Mouse (Mus musculus): ENCODE data around the gene Pde4b. TPM values are rescaled to one million over a fixed set of nuclear protein-coding genes. Genes with fewer than 3 reads are reported as not detected.
A peak's percentile ranks its signal among the peaks of the same experiment; 100 is the strongest.

Pde4b gene
- total RNA-seq, 2 experiments from 2014 or later: 3.4 to 6.4 TPM

DNA sequence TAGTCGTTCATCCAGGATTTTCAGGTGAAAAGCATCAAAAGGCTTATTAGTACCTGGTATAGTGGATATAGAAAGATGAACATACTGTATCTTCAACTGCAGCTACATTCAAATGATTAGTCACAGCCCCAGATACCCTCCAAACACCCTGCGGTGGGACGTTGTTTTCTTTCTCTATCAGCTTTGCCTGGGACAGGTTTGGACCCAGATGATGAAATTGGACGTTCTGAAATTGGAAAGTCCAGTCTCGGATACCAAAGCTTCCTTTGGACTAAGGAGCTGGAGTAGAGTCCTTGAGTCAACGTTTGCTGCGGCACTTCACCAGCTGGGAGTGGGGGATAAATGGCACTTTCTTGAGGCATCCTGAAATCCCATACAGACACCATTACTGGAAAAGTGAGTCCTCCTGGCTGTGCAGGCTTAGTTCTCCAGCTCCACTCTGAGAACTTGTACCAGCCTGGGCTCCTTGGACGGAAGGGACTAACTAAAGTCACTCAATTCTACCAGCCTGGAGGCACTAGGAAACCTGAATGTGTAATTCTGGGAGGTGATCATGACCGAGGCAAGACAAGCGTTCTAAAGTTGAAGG is 487.4 kb downstream of the Pde4b start:
- no peak for DNase-seq

DNA sequence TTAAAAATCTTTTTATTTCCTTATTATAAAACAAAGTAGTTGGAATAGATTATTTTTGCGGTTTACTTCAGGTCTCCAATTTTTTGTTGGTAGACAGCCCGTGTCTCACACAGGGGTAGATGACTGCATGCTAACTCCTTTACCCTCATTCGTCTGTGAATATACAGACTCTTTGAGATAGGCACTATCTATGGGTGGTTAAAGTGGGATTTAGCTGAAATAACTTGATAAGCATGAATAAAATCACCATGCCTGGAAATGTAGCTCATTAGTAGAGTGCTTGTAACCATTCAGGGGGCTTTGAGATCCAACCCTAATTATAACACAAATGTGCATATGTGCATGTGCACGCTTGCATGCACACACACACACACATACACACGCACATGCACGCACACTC is 488.8 kb downstream of the Pde4b start:
- no peak for DNase-seq

- DNase-seq: no peak
These were observed 490.3 kb downstream of the Pde4b start for GRCm38 (mm10) chr4:102577636-102578035.

DNA sequence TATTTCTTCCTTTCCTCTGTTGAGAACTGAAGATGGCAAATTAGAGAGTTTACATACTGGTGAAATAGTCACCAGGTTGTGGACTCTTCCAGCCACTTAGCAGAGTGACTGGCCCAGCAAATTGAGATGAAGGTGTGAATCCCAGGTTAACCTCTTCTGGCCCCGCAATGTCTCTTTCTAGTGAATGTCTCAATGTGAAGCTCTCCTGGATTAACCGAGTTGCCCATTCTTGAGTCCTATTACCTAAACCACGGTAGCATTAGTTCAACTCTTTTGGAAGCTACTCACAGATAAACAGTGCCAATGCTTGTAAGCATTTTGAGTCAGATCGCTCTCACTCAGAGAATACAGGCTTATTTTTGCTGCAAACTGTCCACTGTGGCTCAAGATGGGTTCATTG is 491.7 kb downstream of the Pde4b start:
- DNase-seq: no peak

DNA sequence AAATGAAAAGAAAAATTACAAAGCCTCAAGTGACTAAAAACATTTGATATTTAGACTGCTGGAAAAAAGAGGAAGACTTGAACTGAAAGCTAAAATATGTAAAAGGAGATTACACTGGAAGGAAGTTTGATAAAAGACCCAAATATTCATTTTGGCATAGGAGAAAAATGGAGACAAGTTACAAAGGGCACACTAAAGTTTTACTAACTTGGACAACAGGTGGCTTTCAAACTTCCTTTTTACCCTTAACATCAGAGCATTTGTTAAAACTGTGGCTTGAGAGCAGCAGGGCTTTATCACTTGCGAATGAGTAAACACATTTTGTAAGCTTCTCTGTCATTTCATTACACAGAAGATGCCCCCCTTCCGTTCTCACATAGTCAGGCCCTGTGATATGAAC is 492.4 kb downstream of the Pde4b start:
- DNase-seq: no peak

DNA sequence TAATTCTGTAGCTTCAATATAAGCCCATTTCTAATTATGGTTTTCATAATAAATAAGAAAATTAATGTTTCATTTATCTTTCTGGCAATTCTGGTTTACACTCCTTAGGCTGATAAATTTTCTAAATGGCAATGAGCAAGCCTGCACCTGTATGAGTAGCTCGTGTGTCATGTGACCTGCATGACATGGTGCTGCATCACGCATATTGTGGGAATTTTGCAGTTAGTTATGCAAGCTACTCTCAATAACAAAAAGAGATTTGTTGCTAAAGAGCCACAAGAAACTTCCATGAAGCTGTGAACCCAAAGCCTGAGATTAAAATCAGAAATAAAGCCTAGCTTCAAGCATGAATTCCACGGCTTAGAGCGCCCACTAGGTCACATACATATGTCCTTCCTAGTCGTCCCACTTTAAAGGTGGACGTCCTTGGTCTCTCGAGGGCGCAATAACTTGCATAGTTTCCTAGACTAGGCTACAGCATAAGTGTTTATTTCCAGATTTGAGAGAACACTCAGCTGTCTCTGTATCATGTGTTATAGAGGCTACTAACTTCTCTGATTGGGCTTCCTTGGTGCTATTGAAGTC is 494.9 kb downstream of the Pde4b start:
- DNase-seq: no peak

GRCm38 (mm10) chr4:102582963-102583362 is 495.6 kb downstream of the Pde4b start:
- DNase-seq: no peak

DNA sequence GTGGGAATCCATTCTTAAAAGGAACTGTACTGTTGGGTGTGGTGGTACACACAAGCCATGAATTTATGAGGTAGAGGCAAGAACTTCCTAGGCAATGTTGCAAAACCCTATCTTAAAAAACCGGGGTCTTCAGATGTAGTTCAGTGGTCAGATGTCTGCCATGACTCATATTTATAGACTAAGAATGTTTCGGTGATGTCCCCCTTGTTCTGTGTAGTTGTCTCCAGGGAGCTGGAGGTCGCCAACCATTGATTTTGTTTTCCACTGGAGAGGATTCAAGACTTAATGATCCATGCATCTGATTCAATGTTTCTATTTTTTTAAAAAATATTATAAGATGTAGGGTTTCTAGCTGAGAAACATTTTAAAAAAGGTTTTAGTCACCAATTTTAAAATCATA is 496.1 kb downstream of the Pde4b start:
- DNase-seq: no peak

DNA sequence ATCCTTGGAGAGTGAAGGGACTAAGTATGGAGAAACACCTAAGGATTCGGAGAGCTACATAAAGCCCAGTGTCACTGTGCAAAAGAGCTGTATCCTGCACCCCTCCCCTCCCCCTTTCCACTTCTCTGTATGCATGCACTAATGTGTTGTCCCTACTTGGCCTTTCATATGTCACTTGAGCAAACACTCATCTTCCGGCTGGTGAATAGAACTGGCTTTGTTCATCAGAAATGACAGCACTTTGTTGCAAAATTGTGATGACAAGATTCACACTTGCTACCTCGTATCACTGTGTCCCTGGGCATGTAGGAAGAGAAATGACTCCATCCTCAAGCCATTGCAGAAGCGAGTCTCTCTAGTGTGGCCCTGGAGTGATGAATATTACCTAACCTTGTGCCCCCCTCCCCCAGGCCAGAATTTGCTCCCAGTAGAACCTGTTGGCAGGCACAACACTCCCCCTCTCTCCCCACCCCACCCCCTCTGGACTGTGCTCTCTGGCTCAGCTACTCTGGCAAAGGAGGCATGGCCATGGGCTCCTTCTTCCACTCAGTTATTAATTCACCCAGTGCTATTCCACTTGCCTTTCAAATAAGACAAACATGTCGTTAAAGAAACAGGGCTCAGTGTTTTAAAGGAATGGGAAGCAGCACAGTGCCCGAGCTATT is 497.4 kb downstream of the Pde4b start:
- DNase-seq: no peak

DNA sequence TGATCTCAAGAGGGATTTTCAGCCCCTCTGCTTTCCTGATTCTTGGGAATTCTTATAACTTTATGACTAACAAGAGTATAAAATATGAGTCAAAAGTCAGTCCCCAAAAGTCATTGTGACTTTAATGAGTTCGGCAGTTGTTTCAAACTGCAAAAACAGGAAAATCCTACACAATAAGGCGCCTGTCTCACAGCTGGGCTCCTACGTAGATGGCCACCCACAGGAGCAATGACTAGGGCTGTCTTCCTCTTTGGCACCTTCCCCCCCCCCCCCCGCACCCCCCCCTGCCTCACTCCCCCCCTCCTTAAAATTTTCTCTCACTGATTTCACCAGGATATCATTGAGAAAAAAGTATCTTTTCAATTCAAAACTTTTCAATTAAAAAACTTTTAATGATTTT is 498.2 kb downstream of the Pde4b start:
- no peak for DNase-seq

DNA sequence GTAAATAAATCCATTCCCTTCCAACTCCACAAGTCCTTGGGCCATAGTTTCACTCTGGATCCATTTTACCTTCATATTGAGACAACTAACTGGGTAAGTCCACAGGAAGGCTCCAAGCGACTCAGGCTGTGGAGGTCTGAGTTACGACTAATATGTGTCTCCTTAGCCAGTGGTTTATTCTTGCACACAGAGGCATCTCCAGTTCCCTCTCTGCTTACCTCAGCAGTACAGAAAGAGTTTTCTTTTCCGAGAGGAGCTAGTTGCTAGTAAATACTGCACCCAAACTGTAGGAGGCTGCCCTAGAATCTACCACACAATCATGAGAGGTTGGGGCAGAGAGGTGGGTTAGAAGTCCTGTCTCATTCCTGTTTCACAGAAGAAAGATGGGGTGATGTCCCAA is 499.4 kb downstream of the Pde4b start:
- DNase-seq: no peak

- DNase-seq: peak; percentile 23 to 44
These were observed 501.5 kb downstream of the Pde4b start for GRCm38 (mm10) chr4:102588668-102589455.

DNA sequence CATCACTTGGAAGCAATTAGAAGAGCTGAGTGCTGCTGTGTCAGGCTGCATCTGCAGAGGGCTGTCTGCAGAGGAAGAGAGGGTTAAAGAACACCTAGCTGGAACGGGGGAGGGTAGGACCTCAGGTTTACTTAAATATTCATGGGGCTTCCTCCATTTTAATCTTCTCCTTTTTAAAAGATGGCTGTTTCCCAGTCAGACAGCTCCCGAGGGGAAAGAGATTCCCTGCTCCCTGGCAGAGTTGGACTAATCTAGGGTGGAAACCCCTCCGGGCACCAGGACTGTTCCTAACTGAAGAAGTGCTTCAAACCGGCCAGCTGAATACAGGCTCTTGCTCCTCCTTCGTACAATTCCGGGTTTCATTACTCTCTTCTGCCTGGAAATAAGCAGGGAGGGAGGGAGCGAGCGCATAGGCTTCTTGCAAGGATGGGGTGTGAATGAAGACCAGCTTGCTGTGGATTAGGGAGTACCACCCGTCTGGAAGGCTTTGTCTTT is 502.2 kb downstream of the Pde4b start:
- no peak for DNase-seq

DNA sequence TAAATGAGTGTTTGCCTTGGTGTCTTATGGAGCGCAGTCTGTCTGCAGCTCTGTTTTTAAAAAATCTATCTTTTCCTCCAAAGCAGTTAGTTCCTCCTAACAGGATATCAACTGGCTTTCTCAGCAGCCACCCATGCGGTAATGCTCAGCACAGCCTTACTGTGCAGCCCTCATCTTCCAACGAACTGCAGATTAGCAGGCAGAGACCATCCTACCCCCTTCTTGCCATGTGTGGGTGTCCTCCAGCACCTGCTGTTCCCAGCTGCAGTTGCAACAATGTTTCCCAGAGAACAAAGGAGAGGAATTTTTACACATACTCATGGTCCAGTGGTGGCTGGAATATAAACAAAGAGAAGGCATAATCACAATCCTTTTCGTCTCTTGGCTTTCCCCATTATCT is 504.5 kb downstream of the Pde4b start:
- no peak for DNase-seq

DNA sequence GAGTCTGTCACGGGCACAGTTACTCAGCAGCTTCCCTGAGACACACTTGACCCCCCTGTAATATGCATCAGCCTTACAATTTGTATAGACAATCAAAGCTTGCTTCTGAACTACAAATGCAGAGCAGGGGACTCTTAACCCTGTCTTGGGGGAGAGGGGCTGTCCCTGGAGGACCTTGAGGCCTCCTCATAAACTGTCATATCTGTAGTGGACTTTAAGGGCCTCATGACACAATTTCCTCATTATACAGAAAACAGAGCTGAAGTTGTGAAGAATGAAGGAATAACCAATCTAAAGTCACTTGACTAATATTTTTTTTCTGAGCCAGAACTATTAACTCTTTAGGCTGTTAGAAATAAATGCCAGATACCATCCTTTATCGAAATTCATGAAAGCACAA is 505.2 kb downstream of the Pde4b start:
- no peak for DNase-seq

DNA sequence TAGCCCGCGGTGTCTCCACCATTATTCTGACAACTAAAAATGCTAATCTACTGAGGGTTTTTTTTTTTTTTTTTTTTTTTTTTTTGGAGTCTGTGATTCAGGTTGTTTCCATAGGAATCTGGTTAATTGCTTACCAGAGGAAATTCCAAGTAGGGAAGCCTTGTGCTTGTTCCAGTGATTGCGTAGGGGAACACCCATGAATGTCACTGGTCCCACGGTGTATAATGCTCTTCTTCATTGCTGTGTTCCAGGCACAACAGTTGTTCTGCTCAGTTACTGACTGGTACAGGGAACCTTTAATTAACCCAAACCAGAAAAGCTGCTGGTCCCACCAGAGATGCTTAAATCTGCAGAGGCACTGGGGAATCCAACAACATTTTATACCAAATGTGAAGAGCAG is 506.3 kb downstream of the Pde4b start:
- no peak for DNase-seq

DNA sequence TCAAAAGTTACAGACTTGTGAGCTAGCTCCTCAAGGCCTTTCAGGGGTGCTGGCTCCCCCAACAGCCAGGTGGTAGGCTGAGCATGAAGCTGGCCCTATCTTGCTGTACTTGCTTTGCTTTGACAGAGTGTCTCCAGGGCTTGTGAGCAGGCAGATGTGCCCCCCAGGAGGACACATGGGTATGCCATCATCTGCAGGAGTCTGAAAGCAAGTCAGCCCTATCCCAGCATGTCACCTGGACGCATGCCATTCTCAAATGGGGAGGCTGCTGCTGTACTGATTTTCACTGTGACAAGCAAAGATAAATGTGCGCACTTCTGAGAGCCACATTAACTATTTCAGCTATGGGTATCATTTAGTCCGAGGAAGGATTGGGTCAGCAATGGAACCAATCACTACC is 507.2 kb downstream of the Pde4b start:
- DNase-seq: no peak

DNA sequence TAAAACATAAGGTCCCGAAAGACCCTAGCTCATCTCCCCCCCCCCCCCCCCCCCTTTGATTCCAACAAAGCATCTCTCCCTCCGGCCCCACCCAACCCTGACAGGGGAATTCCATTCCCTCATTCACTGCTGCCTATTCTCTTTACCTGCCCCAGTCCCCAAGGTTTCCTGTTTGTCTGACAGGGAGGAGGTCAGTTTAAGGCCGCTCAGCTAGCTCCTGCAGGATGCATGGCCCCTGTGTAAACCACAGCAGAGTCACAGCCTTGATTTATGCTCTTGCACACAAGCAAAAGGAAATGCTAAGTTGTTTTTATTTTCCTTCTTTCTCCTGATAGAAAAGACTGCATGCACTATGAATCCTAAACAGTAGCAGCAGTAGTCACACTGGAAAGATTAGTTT is 516.6 kb downstream of the Pde4b start:
- peak in 1 of 2 experiments; percentile 14 for DNase-seq

DNA sequence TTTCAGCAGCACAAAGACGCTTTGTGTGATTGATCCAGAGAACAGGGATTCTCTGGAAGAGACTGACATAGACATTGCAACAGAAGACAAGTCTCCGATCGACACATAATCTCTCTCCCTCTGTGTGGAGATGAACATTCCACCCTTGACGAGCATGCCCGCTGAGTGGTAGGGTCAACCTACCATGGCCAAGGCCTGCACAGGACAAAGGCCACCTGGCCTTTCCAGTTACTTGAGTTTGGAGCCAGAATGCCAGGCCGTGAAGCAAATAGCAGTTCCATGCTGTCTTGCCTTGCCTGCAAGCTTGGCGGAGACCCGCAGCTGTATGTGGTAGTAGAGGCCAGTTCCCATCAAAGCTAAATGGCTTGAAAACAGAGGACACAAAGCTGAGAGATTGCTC is 517.9 kb downstream of the Pde4b start:
- DNase-seq: no peak

GRCm38 (mm10) chr4:102605722-102606341 is 518.5 kb downstream of the Pde4b start:
- no peak for DNase-seq

DNA sequence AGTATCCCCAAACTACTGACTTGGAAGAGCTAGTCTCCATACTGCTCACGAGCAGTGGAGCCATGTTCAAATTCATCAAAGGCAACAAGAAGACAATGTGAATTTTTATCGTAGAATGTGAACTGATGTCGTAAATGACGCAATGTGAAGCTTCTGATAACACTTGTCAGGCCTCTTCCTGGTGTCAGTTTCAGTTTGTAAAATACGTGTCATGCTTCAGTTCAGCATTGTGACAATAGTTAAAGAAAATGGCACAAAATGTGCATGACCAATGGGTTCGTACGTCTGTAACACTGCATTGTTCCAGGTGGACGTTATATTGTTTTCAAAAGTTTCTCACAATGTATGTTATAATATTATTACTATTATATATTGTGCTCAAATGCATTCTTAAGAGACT is 519.5 kb downstream of the Pde4b start:
- no peak for DNase-seq

DNA sequence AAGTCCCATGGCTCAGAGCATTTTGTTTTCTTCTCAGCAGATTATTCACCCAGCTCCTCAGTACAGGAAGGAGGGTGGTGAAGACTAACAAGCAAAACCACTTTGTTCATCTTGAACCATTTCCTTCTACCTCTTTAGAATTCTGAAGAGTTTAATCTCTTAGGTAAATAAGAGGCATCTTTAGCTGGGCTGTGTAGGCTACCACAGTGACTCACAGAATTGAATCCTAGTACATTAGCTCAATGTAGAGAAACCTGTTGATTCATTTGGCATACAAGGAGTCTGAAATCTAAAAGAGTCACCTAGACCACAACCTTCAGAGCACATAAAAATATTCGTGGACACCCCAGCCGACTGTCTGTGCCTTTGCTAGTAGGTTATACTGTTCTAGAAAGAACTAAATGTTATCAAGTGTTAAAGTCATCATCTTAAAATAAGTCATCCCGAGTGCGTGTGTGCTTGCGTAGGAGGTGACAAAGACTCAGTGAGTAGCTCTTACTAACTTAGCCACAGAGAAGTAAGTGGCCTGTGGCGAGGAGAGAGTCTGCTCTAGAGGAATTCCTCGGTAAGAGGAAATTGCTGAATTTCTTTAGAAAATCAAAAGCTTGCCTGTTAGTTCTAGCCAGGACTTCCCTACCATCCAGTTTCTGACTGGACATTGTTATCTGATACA is 520.5 kb downstream of the Pde4b start:
- no peak for DNase-seq

Data from adrenal gland, postnatal 36 days (tissue).